8 mouse cellular contexts compared by ENCODE assay signal in genomic region chr5:120806458-120806857, GRCm38 (mm10). TPM values are rescaled to one million over a fixed set of nuclear protein-coding genes. Genes with fewer than 3 reads are reported as not detected.
DNase-seq lines count a peak whose midpoint lies in the region; ATAC-seq lines count a peak whose summit lies in the region.

No protein-coding gene starts in this region.

- no peaks in the 10 kb centered on the region for H3K27me3 ChIP-seq in forebrain, embryonic 14.5 days (replicated peaks; ENCODE audit: control insufficient read depth, insufficient read depth, low read length)
- no peaks in the 10 kb centered on the region for H3K27me3 ChIP-seq in forebrain, embryonic 12.5 days
- no peaks in the 10 kb centered on the region for H3K27me3 ChIP-seq in neural tube, embryonic 15.5 days (replicated peaks)

- H3K27ac ChIP-seq in forebrain, embryonic 14.5 days (ENCODE audit: low read depth, low read length): no peak overlapping the region
- no peak overlapping the region for H3K27ac ChIP-seq in forebrain, embryonic 12.5 days
- no peak overlapping the region for H3K27ac ChIP-seq in neural tube, embryonic 15.5 days (replicated peaks)

- no peak overlapping the region for H3K4me3 ChIP-seq in forebrain, embryonic 14.5 days (ENCODE audit: low read depth, low read length)
- H3K4me3 ChIP-seq in forebrain, embryonic 12.5 days (replicated peaks): no peak overlapping the region
- no peak overlapping the region for H3K4me3 ChIP-seq in neural tube, embryonic 15.5 days (replicated peaks)

- H3K9ac ChIP-seq in forebrain, embryonic 14.5 days (ENCODE audit: low read length): no peak overlapping the region
- H3K9ac ChIP-seq in forebrain, embryonic 12.5 days: no peak overlapping the region
- H3K9ac ChIP-seq in neural tube, embryonic 15.5 days (replicated peaks): no peak overlapping the region

- H3K9me3 ChIP-seq in forebrain, embryonic 14.5 days (replicated peaks; ENCODE audit: control insufficient read depth, low read length): no peaks in the 10 kb centered on the region
- H3K9me3 ChIP-seq in forebrain, embryonic 12.5 days: no peaks in the 10 kb centered on the region
- 0 out of 2 replicates have a peak, but pooled peaks cover 5% of the 10 kb centered on the region for H3K9me3 ChIP-seq in neural tube, embryonic 15.5 days (replicated peaks)

- H3K4me2 ChIP-seq in forebrain, embryonic 14.5 days (ENCODE audit: low read length): no peak overlapping the region
- H3K4me2 ChIP-seq in forebrain, embryonic 12.5 days: no peak overlapping the region
- H3K4me2 ChIP-seq in neural tube, embryonic 15.5 days: no peak overlapping the region

- WGBS in forebrain, embryonic 14.5 days: 92% methylated on average over 1 of the region's 1 CpGs
- WGBS in forebrain, embryonic 12.5 days: 82% methylated on average over 1 of the region's 1 CpGs
- WGBS in neural tube, embryonic 15.5 days: 92% methylated on average over 1 of the region's 1 CpGs

- peak; percentile 61 for DNase-seq in forebrain, embryonic 14.5 days (ENCODE audit: low spot score)
- peak; percentile 60 for DNase-seq in neural tube, embryonic 10.5 days (ENCODE audit: extremely low spot score, low spot score)
- DNase-seq in cerebellum, adult 8-10 months: peak; percentile 50
- DNase-seq in hindlimb bud, embryonic 11.5 days (ENCODE audit: extremely low spot score, low read depth, low spot score): peak; percentile 33
- peak; percentile 59 for DNase-seq in lung, postnatal 14 days
- DNase-seq in spleen, postnatal 36 days (ENCODE audit: low spot score in 2 of 2): peak; percentile 31 to 58

- H3K4me1 ChIP-seq in forebrain, embryonic 14.5 days (ENCODE audit: control insufficient read depth, insufficient read depth, low read length): no peaks in the 10 kb centered on the region
- H3K4me1 ChIP-seq in forebrain, embryonic 12.5 days: no peaks in the 10 kb centered on the region
- H3K4me1 ChIP-seq in neural tube, embryonic 15.5 days: 0 out of 2 replicates have a peak, but pooled peaks cover 4% of the 10 kb centered on the region

- ATAC-seq in forebrain, embryonic 14.5 days: no peak
- ATAC-seq in forebrain, embryonic 12.5 days (ENCODE audit: low FRiP score): no peak
- no peak for ATAC-seq in neural tube, embryonic 15.5 days (ENCODE audit: low FRiP score)

- H3K36me3 ChIP-seq in forebrain, embryonic 14.5 days (ENCODE audit: control insufficient read depth, insufficient read depth, low read length): no peaks in the 10 kb centered on the region
- H3K36me3 ChIP-seq in forebrain, embryonic 12.5 days (replicated peaks): no peaks in the 10 kb centered on the region
- H3K36me3 ChIP-seq in neural tube, embryonic 15.5 days: no peaks in the 10 kb centered on the region

RNA-seq across cellular contexts. Expression of gene Oas1c, which starts 5.9 kb away (rescaled TPM):
- 0.38 and 0.45 TPM in 2 replicates for polyA plus RNA-seq in forebrain, embryonic 14.5 days (2014; fragmentation: Nextera tagmentation; extraction: Ambion mirVana)
- 0.49 and 0.51 TPM in 2 replicates for polyA plus RNA-seq in forebrain, embryonic 12.5 days (2016; fragmentation: Nextera tagmentation; extraction: Ambion mirVana)
- polyA plus RNA-seq in neural tube, embryonic 15.5 days (2015; fragmentation: Nextera tagmentation; extraction: Ambion mirVana): 0.55 and 0.65 TPM in 2 replicates

RNA-seq across cellular contexts. Expression of gene Oas1e, which starts 11.1 kb away (rescaled TPM):
- 0.13 TPM in 1 of 2 replicates, not detected in the other for polyA plus RNA-seq in forebrain, embryonic 14.5 days (2014; fragmentation: Nextera tagmentation; extraction: Ambion mirVana)
- polyA plus RNA-seq in forebrain, embryonic 12.5 days (2016; fragmentation: Nextera tagmentation; extraction: Ambion mirVana): 0.10 TPM in 1 of 2 replicates, not detected in the other
- 0.18 and 0.31 TPM in 2 replicates for polyA plus RNA-seq in neural tube, embryonic 15.5 days (2015; fragmentation: Nextera tagmentation; extraction: Ambion mirVana)

RNA-seq across cellular contexts. Expression of gene Oas3, which starts 29.0 kb away (rescaled TPM):
- 0.19 and 0.27 TPM in 2 replicates for polyA plus RNA-seq in forebrain, embryonic 14.5 days (2014; fragmentation: Nextera tagmentation; extraction: Ambion mirVana)
- polyA plus RNA-seq in forebrain, embryonic 12.5 days (2016; fragmentation: Nextera tagmentation; extraction: Ambion mirVana): 0.09 and 0.12 TPM in 2 replicates
- polyA plus RNA-seq in neural tube, embryonic 15.5 days (2015; fragmentation: Nextera tagmentation; extraction: Ambion mirVana): 0.60 and 0.87 TPM in 2 replicates

RNA-seq across cellular contexts. Expression of gene Oas1f, which starts 40.7 kb away (rescaled TPM):
- polyA plus RNA-seq in forebrain, embryonic 14.5 days (2014; fragmentation: Nextera tagmentation; extraction: Ambion mirVana): not detected in 2 replicates
- not detected in 2 replicates for polyA plus RNA-seq in forebrain, embryonic 12.5 days (2016; fragmentation: Nextera tagmentation; extraction: Ambion mirVana)
- not detected in 2 replicates for polyA plus RNA-seq in neural tube, embryonic 15.5 days (2015; fragmentation: Nextera tagmentation; extraction: Ambion mirVana)

RNA-seq across cellular contexts. Expression of gene Oas1h, which starts 54.8 kb away (rescaled TPM):
- not detected in 2 replicates for polyA plus RNA-seq in forebrain, embryonic 14.5 days (2014; fragmentation: Nextera tagmentation; extraction: Ambion mirVana)
- polyA plus RNA-seq in forebrain, embryonic 12.5 days (2016; fragmentation: Nextera tagmentation; extraction: Ambion mirVana): not detected in 2 replicates
- not detected in 2 replicates for polyA plus RNA-seq in neural tube, embryonic 15.5 days (2015; fragmentation: Nextera tagmentation; extraction: Ambion mirVana)
